Mouse (Mus musculus) Patski (cell line): Measurements from ENCODE around the gene Rcsd1. TPM values are rescaled to one million over a fixed set of nuclear protein-coding genes. Genes with fewer than 3 reads are reported as not detected.

Source experiments
- ATAC-seq: fragments of 100-300 bp; one replicate; pipeline ENCODE4 v1.8.0; 2021
- CTCF ChIA-PET: fragments of 350-600 bp; sonication (Branson Sonifier 250); formaldehyde crosslinking; loops from one replicate; lab custom pipeline; 2022; ENCODE audit warnings: inconsistent platforms; lab: Charles Lee
- POLR2A ChIA-PET: fragments of 350-600 bp; sonication (Branson Sonifier 250); formaldehyde crosslinking; loops from one replicate; lab custom pipeline; 2022; ENCODE audit warnings: antibody characterized with exemption, inconsistent platforms; lab: Charles Lee
- DNase-seq: peaks from one replicate; pipeline ENCODE4 v3.0.0-alpha.2; 2011; ENCODE audit warnings: low read depth, low spot score
- H3K27me3 ChIP-seq: fragments of 371-371 bp; one replicate; pipeline ENCODE4 v1.5.1; 2021
- CTCF ChIP-seq: fragments of 100-300 bp; IDR thresholded peaks from one replicate; pipeline ENCODE4 v1.5.1; 2021
- in situ Hi-C: fragments of 300-500 bp; cut with MboI; formaldehyde crosslinking; loops from 3 replicates; pipeline ENCODE4 v1.11.1; 2018; ENCODE audit warnings: low pct_unique_long_range_greater_than_20kb, mixed read lengths
- polyA plus RNA-seq: library from polyadenylated mRNA; unstranded; gene quantifications from one replicate; pipeline ENCODE4 v1.2.3, GENCODE M21; 2021

Rcsd1 gene
- polyA plus RNA-seq, result 0.24 TPM

GRCm38 (mm10) chr1:165709629-165710256 lies at the start of gene Rcsd1:
Rcsd1 (minus strand) TSS chr1:165709757.
- ATAC-seq, result no peak
- ChIA-PET CTCF (no interaction called here), POLR2A (no interaction called here)
- no peak for TF ChIP-seq CTCF
- in situ Hi-C loops, result no loop called here
- no peak for DNase-seq
- peaks cover 45% of the 10 kb centered on the region for H3K27me3 ChIP-seq

- in situ Hi-C loops, result no loop called here
- H3K27me3 ChIP-seq, result peaks cover 27% of the 10 kb centered on the region
- ATAC-seq (peak; percentile 44), DNase-seq (no peak)
- CTCF ChIA-PET, result no interaction called here
- POLR2A ChIA-PET, result no interaction called here
- TF ChIP-seq CTCF, result no peak
Observed at GRCm38 (mm10) chr1:165755194-165755593, 45.6 kb upstream of the Rcsd1 start.

GRCm38 (mm10) chr1:165754205-165754604 lies 44.6 kb upstream of the Rcsd1 start:
- H3K27me3 ChIP-seq, result peaks cover 27% of the 10 kb centered on the region
- CTCF ChIA-PET, result interaction anchor here (1.1 kb wide), 1 partner anchor 26 kb away, joined by 3 read pairs; no protein-coding TSS in a partner anchor
- no peak for TF ChIP-seq CTCF
- no peak for DNase-seq
- POLR2A ChIA-PET, result interaction anchor here (0.5 kb wide), 1 partner anchor 189 kb away, joined by 3 read pairs; no protein-coding TSS in a partner anchor
- ATAC-seq, result no peak
- in situ Hi-C loops, result no loop called here

GRCm38 (mm10) chr1:165751838-165752237 lies 42.3 kb upstream of the Rcsd1 start:
- DNase-seq (no peak), ATAC-seq (no peak)
- CTCF ChIA-PET, result no interaction called here
- peaks cover 26% of the 10 kb centered on the region for H3K27me3 ChIP-seq
- POLR2A ChIA-PET, result no interaction called here
- in situ Hi-C loops, result no loop called here
- TF ChIP-seq CTCF, result no peak

- ATAC-seq, result no peak
- H3K27me3 ChIP-seq, result peaks cover 25% of the 10 kb centered on the region
- no peak for TF ChIP-seq CTCF
- DNase-seq, result no peak
- in situ Hi-C loops, result no loop called here
- CTCF ChIA-PET, result no interaction called here
- POLR2A ChIA-PET, result no interaction called here
Observed at GRCm38 (mm10) chr1:165751142-165751541, 41.6 kb upstream of the Rcsd1 start.

GRCm38 (mm10) chr1:165748053-165748452 lies 38.5 kb upstream of the Rcsd1 start:
- ChIA-PET POLR2A (no interaction called here), CTCF (interaction anchor here (1.3 kb wide), 1 partner anchor 12 kb away, joined by 3 read pairs; no protein-coding TSS in a partner anchor)
- DNase-seq (no peak), ATAC-seq (no peak)
- no peak for TF ChIP-seq CTCF
- in situ Hi-C loops, result no loop called here
- peaks cover 19% of the 10 kb centered on the region for H3K27me3 ChIP-seq

- ChIA-PET CTCF (interaction anchor here (1.8 to 1.9 kb wide), 2 partner anchors 29 to 81 kb away, joined by 4 read pairs; no protein-coding TSS in a partner anchor), POLR2A (no interaction called here)
- DNase-seq (no peak), ATAC-seq (no peak)
- no peak for TF ChIP-seq CTCF
- peaks cover 19% of the 10 kb centered on the region for H3K27me3 ChIP-seq
- in situ Hi-C loops, result no loop called here
Observed at GRCm38 (mm10) chr1:165741989-165742388, 32.4 kb upstream of the Rcsd1 start.

- ChIA-PET CTCF (no interaction called here), POLR2A (no interaction called here)
- no peak for ATAC-seq
- H3K27me3 ChIP-seq, result peaks cover 23% of the 10 kb centered on the region
- in situ Hi-C loops, result loop anchor here (5.0 kb wide), 2 partner anchors 77 to 157 kb away; no protein-coding TSS in a partner anchor
- TF ChIP-seq CTCF, result no peak
- no peak for DNase-seq
Observed at GRCm38 (mm10) chr1:165738985-165739384, 29.4 kb upstream of the Rcsd1 start.

- ChIA-PET CTCF (interaction anchor here (1.6 kb wide), 1 partner anchor 16 kb away, joined by 3 read pairs; no protein-coding TSS in a partner anchor), POLR2A (no interaction called here)
- H3K27me3 ChIP-seq, result peaks cover 23% of the 10 kb centered on the region
- ATAC-seq (no peak), DNase-seq (no peak)
- in situ Hi-C loops, result loop anchor here (5.0 kb wide), 2 partner anchors 76 to 156 kb away; no protein-coding TSS in a partner anchor
- no peak for TF ChIP-seq CTCF
Observed at GRCm38 (mm10) chr1:165737867-165738266, 28.3 kb upstream of the Rcsd1 start.

- ChIA-PET POLR2A (no interaction called here), CTCF (interaction anchor here (1.6 to 3.8 kb wide), 3 partner anchors 16 to 79 kb away, joined by 3 to 32 read pairs (median 12); no protein-coding TSS in a partner anchor)
- ATAC-seq (no peak), DNase-seq (no peak)
- no peak for TF ChIP-seq CTCF
- in situ Hi-C loops, result loop anchor here (5.0 kb wide), 2 partner anchors 75 to 155 kb away; no protein-coding TSS in a partner anchor
- H3K27me3 ChIP-seq, result peaks cover 23% of the 10 kb centered on the region
Observed at GRCm38 (mm10) chr1:165737451-165737850, 27.9 kb upstream of the Rcsd1 start.
